Mouse (Mus musculus): Measurements from ENCODE around the gene Flt1.
A peak's percentile ranks its signal among the peaks of the same experiment; 100 is the strongest.

Gene Flt1

DNA sequence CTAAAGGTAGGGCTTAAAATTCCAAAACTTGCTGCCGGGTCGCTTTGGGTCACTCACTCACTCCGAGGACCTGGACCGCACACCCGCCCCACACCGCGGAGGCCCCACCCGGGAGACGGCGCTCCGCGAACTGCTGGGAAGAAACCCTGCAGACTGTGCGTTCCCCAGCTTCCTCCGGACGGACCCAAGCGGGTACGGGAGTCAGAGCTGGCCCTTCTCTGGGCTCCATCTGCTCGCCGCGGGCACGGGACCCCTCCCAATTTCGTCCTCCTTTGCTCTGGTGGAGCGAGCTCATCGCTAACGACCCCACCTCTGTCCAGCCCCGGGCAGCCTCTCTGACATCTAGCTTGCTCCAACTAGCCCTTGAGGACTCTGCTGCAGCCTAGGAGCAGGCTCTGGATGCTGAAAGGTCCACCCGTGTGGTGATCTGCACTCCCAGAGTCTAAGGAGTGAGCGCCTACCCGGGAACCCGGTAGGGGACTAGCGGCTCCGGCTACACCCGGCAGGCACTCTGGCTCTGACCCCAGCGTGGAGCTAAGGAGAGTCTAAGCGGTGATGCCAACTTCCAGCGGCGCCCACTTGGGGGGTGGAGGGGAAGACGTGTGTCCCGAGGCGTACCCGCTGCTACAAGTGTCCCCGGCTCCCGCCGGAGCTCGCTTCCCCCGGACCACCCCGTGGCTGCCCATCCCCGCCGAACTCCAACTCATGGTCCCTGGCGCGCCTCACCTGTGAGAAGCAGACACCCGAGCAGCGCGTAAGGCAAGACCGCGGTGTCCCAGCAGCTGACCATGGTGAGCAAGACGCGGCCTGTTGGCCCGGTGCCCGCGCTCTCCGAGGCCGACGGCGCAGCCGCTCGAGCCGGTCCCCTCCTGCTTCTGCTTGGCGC, 623 bp downstream of the Flt1 start:
- DNase-seq (ENCODE audit: extremely low read depth, insufficient read length, low spot score) = peak; percentile 85

DNA sequence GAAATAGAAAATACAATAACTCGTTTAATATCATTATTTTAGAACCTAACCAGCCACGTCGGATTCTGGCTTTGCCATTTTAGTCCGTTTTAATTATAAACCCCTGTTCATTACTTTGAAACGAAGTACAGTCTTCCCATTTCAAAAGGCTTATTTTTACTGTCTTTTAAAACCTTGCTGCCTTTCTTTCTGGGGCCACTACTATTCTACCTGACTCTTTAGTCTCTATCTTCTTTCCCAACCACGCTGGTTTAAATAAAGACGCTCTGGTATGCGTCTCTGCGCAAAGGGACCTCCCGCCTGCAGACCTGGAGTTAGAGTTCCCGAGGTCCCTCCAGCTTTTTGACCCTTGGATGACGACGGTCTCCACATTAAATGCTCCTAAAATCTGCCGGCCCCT, 1.4 kb downstream of the Flt1 start:
- DNase-seq (ENCODE audit: extremely low read depth, insufficient read length, low spot score) = no peak

DNA sequence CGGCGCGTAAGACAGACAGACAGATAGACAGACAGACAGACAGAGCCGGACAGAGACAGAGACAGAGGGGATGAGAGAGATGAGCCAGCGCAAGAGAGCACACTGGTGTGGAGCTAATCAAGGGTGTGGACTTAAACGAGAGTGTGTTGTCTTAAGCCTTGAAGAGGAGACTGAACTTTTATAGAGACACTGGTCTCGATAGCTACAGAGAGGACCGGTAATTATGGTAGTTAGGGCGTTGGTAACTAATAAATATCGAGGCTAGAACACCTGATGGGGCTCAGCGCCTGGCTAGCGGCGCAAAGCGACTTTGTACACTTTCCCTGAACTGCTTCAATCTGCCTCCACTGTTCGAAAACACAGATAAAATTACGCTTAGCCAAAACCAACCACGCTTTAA, 2.0 kb downstream of the Flt1 start:
- DNase-seq (ENCODE audit: extremely low read depth, insufficient read length, low spot score) = no peak

DNA sequence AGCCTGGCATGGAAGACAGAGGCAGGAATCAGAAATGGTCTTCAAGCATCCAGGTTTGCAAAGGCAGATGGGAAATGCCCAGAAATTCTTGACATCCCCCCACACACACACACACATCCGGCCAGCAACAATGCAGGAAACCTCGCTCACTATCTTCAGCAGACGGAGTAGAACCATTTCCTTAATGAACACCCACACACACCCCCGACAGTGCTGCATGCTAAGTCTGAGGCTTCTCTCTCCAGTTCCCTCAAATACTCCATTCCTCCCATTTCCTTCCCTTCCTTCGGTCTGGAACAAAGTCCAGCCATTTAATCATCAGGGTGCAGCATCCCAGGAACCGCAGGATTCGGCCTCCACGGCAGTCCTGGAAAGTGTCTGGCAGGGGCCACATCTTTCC, 4.4 kb downstream of the Flt1 start:
- DNase-seq (ENCODE audit: extremely low read depth, insufficient read length, low spot score) = no peak

DNA sequence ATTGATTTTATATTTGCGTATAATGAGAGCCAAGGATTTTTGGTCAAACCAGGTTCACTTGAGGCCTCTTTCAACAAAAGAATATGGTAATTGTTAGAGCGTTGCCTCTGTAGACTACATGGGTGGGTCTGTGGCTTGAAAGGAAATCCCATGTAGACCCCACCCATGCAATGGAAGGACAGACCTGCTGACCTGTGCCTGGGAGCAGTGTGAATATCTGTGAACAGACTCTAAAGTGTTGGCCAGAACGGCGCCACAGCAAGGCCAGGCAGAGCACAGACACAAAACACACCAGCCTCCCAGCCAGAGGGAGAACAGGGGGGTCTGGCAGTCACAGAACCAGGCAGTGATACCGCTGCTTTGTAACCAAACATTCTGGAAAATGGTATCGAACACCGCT, 7.5 kb downstream of the Flt1 start:
- no peak for DNase-seq (ENCODE audit: extremely low read depth, insufficient read length, low spot score)

DNA sequence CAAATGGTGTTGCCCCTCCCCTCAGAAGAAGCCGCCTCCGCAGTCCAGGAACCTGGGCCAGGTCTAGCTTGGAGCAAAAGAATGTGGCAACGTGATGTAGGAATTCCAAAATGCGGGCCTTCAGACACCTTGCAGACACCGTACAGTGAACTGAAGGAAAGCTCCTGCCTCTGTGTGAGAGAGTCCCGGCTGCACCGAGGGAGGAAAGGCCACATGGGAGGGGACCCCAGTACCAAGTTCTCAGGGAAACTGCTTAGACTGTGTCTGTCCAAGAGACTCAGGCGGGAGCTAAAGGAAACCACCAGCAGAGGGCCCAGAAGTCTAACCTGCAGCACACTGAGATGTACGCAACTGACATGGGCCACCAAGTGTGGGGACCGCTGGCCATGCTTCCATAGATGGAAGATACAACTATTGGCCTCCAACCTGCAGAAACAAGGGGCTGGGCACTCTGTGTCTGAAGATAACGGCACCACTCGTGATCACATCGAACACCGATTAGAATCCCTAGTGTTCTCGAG, 9.1 kb downstream of the Flt1 start:
- DNase-seq (ENCODE audit: extremely low read depth, insufficient read length, low spot score) = no peak

DNA sequence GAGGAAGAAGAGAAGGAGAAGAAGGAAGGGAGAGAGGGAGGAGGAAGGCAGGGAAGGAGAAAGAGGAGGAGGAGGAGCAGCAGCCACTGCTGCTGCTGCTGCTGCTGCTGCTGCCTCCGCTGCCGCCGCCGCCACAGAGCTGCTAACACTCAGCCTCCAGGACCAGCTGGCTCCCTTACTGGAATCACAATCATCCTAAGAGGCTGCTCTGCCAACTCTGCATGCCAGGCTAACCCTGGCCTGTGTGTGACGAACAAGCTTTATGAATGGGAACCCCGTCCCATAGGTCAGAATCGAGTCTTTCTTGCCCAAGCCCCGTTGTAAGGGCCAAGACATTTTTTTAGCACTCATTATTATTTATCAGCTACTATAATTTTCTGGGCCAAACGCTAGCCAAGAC, 9.5 kb downstream of the Flt1 start:
- DNase-seq (ENCODE audit: extremely low read depth, insufficient read length, low spot score) = no peak

DNA sequence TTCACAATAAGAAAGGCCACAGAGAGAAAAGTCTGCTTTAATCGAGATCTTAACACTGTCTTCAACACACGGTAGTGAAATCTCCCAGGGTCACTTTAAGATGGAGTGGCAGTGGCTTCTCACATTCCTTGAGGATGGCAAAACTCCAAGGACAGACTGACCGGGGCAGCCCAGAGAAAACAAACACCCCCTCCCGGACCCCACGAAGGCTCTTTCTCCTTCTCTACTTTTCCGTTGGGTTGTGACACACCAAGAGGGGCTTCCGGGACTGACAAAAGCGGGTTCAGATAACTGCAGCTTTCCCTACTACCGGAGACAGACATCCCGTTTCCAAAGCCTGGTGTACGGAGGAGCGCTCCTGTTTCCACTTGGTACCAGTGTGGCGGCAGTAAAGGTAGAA, 10.4 kb downstream of the Flt1 start:
- no peak for DNase-seq (ENCODE audit: extremely low read depth, insufficient read length, low spot score)

DNA sequence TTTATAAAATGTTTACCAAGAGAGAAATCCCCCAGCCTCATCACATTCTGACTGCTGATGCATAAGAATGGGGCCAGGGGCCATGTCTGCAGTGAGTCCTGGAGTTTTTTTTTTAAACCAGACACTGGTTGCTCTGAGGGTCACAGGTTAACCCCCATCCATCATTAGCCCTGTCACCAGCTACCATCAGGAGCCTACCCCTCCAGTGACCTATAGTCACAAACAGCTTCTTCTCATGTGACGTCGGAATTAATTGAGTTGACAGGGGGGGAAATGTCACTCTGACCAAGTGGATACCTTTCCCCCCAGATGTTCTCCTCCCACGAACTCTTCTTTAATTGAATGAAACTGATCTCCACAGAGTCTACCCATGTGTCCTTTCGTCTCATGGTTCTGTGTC, 17.3 kb downstream of the Flt1 start:
- no peak for DNase-seq (ENCODE audit: extremely low read depth, insufficient read length, low spot score)

DNA sequence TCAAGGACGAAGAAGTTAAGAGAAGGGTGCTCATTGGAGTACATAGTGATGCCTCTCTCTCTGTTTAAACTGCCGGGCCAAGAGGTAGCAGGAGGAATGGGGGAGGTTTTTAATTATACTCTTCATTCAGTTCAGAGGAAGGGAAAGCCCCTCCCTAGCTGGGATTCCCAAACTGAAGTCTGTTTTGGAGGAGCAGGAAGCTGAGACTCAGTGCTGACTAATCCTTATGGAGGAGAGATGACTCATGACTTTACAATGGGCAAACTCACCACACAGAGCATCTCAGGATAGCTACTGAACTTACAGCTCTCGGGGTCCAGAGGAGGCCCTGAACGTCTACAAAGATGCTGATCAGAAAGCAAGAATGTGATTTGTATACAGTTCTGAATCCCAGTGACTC, 18.3 kb downstream of the Flt1 start:
- DNase-seq (ENCODE audit: extremely low read depth, insufficient read length, low spot score) = peak; percentile 65

DNA sequence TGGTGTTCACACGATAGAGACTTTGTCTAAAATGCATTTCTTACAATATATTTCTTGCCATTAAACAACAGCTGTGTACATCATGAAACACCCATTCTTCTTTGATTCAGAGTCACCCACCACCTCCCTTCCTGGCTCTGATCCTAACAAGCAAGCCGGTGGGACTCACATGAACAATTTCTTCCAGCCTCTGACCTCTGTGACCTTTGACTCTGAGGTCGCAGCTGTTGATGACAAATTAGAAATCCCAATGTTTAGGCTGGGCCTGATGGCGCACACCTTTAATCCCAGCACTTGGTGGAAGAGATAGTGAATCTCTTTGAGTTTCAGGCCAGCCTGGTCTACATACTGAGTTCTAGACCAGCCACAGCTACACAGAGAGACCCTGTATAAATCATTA, 20.9 kb downstream of the Flt1 start:
- no peak for DNase-seq (ENCODE audit: extremely low read depth, insufficient read length, low spot score)

DNA sequence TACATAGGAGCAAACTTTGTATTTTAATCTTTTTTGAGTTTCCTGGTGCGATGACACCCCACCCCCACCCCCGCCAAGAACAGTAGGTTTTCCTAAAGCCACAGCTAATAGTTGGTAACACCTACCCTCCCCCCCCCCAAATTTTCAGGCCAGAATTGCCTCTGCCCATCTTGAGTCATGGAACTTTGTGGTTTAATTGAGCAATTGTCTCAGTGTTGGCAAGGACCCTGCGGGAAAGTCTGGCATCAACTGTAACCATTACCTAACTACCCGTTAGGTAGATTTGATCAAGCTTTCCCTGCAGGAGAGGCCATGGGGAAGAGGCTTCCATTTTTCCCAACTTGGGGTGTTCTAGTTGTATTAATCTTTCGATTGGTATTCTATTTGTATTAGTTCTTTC, 23.4 kb downstream of the Flt1 start:
- DNase-seq (ENCODE audit: extremely low read depth, insufficient read length, low spot score) = peak; percentile 75

DNA sequence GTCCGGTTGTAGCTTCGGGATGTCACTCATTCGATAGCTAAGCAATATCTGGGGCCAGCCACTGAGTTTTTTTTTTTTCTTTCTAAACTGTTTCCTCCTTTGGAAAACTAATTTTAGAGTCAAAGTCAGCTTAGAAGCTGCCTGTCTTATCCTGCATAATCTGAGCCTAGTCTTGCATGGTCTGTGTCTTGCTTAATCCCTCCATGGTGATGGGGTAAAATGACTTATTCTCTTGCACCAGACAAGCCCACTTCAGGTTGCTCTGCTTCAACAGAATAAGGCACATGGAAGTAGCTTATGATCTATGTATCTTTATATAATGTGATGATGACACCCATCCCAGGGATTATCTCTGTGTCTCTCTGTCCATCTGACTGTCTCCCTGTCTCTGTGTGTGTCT, 24.8 kb downstream of the Flt1 start:
- no peak for DNase-seq (ENCODE audit: extremely low read depth, insufficient read length, low spot score)

DNA sequence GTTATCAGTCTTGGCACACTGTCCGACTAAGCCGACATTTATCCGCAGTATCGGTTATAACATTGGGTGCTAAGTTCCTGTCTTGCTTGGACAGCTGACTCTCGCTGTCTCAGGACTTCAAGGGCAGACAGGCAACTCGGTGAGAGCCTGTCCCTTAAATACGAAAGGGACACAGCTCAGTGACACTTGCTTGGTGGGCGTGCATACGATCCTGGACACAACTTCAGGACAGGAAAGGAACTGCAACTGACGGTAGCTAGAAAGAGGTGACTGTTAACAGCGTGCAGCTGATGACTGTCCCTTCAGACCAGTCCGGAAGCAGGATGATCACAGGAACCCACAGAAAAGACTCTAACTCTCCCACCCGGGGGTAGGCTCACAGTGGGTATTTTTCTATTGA, 27.8 kb downstream of the Flt1 start:
- DNase-seq (ENCODE audit: extremely low read depth, insufficient read length, low spot score) = no peak

DNA sequence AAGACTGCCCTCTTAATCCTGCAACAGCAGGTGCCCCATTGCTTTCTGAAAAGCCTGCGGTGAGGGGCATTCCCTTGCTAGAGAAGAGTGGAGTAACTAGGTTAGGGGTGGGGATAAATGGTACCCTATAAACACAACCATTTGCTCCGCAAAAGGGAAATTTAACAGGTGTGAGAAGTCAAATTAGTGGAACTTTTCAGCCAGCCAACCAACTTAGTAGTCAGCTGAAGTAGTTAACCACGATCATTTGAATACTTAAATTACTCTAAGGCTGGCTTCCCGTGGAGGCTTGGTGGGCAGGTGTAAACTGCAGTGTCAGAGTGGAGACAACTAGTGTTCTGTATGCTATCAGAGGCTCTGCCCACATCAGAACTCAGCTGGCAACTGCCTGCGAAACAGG, 28.6 kb downstream of the Flt1 start:
- DNase-seq (ENCODE audit: extremely low read depth, insufficient read length, low spot score) = no peak

DNA sequence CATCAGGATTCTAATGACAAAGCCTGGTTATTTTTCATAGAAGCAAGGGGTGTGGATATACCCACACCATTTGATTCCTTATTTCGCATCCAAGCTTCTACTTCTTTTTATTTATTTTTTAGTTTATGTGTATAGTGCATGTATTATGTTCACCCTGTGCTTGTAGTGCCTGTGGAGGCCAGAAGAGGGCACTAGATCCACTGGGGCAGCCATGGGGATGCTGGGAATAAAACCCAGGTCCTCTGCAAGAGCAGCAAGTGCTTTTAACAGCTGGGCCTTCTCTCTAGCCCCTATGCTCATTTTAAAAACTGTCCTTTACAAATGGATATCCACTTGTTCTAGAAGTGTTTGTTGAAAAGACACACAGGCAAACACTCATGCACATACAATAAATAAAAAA, 33.2 kb downstream of the Flt1 start:
- no peak for DNase-seq (ENCODE audit: extremely low read depth, insufficient read length, low spot score)

DNA sequence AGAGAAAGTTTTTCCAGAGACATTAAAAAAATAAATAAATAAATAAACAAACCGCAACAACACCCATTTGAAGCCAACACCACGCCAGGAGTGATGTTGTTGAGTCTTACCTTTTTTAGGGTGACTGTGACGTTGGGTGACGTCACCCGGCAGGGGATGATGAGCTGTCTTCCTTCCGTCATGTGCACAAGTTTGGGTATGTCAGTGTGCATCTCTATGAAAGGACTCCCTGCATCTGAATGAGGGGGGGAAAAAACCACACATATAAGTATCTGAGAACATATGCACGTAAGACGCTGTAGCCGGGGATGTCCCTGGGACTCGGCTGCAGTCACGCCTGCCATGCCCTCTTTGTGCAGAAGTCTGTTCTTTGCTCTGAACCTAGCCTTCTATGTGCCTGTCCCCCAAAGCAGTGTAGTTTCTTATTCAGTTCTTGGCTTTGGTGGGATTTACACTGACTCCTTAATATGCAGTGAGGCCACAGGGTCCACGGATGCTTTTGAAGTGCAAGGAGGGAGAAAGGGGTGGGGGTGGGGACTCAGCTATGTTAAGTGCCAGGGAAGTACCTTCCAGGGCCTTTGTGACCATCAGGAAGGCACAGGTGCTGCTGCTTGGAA, 42.0 kb downstream of the Flt1 start:
- DNase-seq (ENCODE audit: extremely low read depth, insufficient read length, low spot score) = no peak

DNA sequence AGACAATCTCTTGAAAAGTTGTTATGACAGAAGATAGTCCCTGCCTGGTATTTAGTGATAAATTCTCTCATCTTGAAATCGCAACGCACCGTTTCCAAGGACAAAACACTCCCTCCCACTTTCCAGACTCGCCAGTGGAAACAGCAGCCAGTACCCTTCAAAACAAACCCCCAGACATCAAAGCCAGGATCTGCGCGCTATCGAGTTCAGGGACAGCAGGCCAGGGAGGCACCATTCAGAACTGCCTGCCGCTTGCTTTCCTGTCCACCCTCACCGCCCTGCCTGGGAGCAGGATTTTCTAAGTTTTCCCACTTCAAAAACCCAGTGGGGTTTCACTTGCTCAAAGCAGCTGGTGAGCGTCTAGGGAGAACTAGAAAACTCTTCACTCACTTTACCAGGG, 44.6 kb downstream of the Flt1 start:
- DNase-seq (ENCODE audit: extremely low read depth, insufficient read length, low spot score) = no peak

DNA sequence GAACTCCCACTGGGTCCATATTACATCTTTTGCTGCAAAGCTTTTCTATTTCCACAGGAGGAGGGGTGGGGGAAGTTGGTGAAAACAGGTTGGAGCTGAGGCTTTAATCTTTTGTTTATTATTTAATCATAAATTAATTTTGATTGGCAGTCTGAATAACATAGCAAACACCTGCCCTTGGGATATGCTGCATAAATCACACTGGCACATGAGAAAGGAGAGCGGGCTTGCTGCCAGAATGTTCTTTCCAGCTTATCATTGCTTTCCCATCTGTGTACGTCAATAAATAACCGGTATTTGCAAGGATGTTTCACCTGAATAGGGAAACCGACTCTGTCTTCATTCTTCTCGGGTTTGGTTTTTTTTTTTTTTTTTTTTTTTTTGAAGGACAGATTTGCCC, 45.1 kb downstream of the Flt1 start:
- no peak for DNase-seq (ENCODE audit: extremely low read depth, insufficient read length, low spot score)

DNA sequence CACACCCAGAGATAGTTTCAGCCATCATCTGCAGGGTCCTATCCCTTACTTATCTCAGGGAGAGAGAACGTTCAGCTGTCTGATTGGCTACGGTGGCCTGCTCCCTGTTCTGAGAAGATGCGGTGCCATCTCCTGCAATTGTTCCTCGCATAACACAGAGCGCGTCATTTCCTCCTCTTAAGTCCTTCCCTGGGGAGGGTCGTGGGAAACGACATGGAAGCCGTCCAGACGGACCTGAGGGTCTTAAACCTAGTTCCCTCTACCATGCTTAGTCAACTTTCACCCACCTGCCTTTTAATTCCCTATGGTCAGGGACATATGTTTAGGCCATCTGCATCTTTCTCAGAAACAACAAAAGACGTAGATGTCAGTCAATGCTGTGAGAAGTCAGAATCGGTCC, 46.5 kb downstream of the Flt1 start:
- DNase-seq (ENCODE audit: extremely low read depth, insufficient read length, low spot score) = no peak

DNA sequence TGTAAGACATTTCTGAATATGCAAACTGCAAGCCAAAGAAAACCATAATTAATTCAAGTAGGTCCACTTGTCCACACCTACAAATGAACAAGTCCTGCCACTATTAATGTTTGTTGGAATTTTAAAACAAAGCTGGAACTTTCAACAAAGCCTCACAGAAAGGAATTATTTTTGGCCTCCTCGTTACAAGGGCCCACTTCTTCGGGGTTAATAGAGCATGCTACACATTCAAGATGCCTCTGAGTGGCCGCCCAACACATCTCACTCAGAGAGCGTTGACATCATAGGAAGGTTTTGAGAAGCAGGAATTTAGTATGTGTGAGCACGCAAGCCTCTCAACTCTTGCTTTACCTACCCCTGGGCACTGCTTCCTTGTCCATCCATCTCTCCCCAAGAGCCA, 50.0 kb downstream of the Flt1 start:
- DNase-seq (ENCODE audit: extremely low read depth, insufficient read length, low spot score) = no peak

DNA sequence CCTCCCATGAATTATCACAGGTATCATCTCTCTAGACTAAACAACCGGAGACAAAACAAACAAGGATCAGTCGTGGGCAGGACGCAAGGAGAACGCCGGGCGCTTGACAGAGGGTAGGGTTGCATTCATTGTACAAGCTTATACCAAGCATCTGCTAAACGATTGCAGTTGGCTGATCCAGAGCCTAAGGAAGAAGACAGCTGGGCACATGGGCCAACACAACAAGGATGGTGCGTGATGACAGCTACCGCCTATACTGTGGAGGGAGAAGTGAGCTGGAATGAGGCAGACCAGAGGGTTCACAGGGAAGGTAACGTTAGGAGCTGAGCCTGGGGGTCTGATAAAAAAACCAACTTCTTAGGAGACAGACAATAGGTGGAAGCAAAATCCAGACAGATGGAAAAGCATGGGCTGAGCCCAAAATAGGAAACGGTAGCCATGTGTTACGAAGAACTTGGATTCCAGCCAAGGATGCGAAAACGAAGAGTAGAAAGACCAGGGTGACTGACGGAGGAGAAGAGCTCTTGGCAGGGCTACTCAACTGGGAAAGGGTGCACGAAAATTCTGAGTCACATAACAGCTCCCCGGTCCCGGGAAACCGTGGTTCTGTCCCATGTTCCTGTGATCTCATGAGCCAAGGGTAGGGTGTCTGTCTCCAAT, 53.9 kb downstream of the Flt1 start:
- no peak for DNase-seq (ENCODE audit: extremely low read depth, insufficient read length, low spot score)
